Mouse (Mus musculus): ENCODE data around the gene Gpr161.

DNA sequence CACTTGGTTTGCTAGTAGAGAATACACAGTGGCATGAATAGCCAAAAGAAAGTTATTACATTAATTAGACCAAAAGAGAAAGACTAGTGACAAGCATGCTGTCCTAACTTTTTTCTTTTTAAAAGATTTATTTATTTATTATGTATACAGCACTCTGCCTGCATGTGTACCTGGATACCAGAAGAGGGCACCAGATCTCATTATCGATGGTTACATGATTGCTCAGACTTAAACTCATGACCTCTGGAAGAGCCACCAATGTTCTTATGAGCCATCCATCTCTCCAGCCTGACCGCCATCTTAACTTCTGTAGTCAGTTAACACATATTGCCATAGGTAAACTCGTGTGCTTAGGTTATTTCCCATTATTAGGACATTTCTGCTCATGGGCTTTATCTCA, 69.5 kb downstream of the Gpr161 start:
- TF ChIP-seq CTCF (IDR thresholded peaks at IDR 0.05; ENCODE audit: borderline replicate concordance, control insufficient read depth, extremely low read depth, insufficient read depth, low read length, poor library complexity) = no peak
- no peak for TF ChIP-seq POLR2A (IDR thresholded peaks at IDR 0.05; ENCODE audit: control insufficient read depth, extremely low read depth, insufficient read depth, low read length, poor library complexity)
